Mouse (Mus musculus) adrenal gland, postnatal 36 days (tissue): ENCODE data around the gene Chrna10. TPM values are rescaled to one million over a fixed set of nuclear protein-coding genes. Genes with fewer than 3 reads are reported as not detected.
A peak's percentile ranks its signal among the peaks of the same experiment; 100 is the strongest.

Source experiments
- DNase-seq, 2 experiments: peaks; one replicate each; pipeline ENCODE4 v3.0.0; 2021; ENCODE audit warnings: mixed read lengths in 1 of 2
- long read RNA-seq, 2 experiments: library from polyadenylated mRNA; stranded (forward); transcript quantifications; one replicate each; pipeline ENCODE4 v2.0.0; 2021; ENCODE audit warnings: borderline sequencing depth in 2 of 2
- total RNA-seq, 2 experiments: library from RNA; stranded (reverse); gene quantifications; 2 replicates each; pipeline ENCODE4 v1.2.3; 2021

Chrna10 gene
- total RNA-seq: not detected
- long read RNA-seq, experiment 1: 0 reads
- long read RNA-seq, experiment 2: 0 reads

- DNase-seq: no peak
These were observed at the start of gene Chrna10 for GRCm38 (mm10) chr7:102116579-102117331. TSS of gene Chrna10 (minus strand) at chr7:102116828.

GRCm38 (mm10) chr7:102153691-102154090 lies 37.1 kb upstream of the Chrna10 start:
- peak in 1 of 2 experiments; percentile 26 for DNase-seq

DNA sequence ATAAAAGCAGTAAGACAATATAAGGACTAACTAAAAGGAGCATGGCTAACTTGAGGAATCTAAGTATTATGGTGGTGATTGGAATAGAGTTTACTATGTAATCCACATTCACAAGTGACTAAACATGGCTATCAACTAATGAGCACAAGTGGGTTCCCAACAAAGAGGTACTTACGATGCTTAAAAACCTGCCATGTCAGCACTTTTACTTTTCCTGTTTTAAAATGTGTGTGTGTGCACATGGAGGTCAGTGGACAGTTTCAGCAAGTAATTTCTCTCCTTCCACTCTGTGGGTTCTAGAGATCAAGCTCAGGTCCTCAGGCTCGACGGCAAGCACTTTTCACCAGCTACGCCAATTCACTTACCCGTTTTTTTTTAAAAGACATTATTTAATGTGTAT lies 21.3 kb upstream of the Chrna10 start:
- DNase-seq: no peak

- peak; percentile 38 to 43 for DNase-seq
These were observed 20.8 kb upstream of the Chrna10 start for GRCm38 (mm10) chr7:102137464-102137863.

- no peak for DNase-seq
These were observed 15.8 kb upstream of the Chrna10 start for GRCm38 (mm10) chr7:102132395-102132794.

DNA sequence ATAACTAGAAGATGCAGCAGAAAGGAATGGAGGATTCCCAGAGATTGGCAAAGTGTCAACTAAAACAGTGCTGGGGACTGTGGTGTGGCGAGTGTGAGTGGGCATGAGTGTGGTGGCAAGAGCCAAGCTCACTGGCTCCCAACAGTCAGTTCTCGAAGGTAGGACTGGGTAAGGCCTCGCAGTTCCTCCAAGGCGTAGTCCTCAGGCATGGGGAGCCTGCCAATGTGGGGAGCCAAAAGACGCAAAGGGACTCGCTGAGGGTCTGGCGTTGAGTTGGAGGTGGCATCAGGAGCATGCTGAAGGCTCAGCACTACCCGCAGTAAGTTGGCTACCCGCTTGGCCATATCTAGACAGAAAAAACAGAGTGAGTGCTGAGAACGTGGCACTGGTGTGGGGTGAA lies 3.7 kb upstream of the Chrna10 start:
- DNase-seq: no peak

DNA sequence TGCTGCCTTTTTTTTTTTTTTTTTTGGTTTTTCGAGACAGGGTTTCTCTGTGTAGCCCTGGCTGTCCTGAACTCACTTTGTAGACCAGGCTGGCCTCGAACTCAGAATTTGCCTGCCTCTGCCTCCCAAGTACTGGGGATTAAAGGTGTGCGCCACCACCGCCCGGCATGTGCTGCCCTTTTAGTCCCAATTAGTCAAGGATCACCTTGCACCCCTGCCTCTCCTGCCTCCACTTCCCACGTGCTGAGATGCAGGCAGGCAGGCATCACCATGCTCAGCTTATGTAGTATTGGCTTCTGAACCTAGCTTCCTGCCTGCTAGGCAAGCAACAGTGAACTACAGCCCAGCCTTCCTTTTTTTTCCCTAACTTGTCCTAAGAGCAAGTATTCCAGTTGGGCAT lies 754 bp upstream of the Chrna10 start:
- no peak for DNase-seq

DNA sequence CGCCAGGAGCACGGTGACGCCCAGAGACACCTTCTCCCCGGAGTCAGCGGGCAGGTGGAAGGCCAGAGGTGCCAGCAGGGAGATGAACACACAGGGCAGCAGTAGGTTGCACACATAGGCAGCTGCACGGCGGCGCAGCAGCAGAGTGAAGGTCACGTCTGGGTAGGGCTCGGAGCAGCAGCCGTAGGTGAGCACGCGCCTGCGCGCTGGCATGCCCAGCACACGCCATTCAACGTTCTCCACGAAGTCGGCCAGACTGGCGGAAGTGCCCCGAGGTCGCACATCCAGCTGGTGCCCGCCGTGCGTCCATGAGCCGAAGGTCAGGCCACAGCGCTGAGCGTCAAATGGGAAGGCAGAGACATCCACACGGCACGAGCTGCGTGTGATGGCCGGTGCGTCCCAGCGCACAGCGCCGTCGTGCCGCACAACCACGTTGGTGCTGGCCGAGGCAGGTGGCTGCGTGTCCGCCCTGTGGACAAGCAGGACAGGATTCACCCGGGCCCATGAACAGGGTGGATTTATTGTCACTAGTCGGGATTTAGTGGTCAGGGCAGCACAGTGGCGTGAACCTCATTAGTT lies 3.4 kb downstream of the Chrna10 start:
- DNase-seq: no peak

DNA sequence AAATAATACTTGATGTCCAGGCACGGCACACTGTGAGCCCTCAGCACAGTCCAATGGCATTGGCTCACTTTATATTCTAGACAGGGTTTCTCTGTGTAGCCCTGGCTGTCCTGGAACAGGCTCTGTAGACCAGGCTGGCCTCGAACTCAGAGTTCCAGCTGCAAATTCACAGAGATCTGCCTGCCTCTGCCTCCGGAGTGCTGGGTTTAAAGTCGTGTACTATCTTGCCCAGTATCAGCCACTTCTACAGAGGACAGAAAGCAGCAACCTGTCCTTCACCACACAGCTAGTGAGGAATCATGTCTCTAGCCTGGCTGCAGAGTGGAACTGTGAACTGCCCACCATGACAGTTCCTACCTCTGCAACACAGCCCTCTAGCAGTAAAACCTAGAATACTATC lies 6.9 kb downstream of the Chrna10 start:
- no peak for DNase-seq

- DNase-seq: no peak
These were observed 7.5 kb downstream of the Chrna10 start, which contains the start of gene Art5 for GRCm38 (mm10) chr7:102109171-102109570. TSS of gene Art5 (minus strand) at chr7:102109489.

GRCm38 (mm10) chr7:102108206-102108605 lies 8.4 kb downstream of the Chrna10 start:
- no peak for DNase-seq

GRCm38 (mm10) chr7:102106700-102107141 lies 9.9 kb downstream of the Chrna10 start:
- no peak for DNase-seq

DNA sequence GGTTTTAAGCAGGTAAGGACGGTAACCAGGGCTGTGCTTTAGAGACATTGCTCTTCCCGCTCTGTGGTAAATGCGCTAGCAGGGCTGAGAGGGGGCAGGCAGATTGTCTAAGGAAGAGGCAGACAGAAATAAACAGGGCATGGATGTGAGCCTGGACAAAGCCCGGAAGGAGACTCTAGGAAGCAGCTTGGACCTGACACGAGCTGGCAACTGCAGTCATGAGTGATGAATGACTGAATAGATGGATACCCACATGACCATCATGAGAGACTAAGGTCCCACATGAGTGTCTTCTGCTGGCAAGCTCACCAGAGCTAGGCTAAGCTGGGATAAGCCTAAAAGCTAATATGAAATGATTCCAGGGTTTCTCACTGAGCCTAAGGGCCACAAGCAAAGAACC lies 12.5 kb downstream of the Chrna10 start:
- no peak for DNase-seq

DNA sequence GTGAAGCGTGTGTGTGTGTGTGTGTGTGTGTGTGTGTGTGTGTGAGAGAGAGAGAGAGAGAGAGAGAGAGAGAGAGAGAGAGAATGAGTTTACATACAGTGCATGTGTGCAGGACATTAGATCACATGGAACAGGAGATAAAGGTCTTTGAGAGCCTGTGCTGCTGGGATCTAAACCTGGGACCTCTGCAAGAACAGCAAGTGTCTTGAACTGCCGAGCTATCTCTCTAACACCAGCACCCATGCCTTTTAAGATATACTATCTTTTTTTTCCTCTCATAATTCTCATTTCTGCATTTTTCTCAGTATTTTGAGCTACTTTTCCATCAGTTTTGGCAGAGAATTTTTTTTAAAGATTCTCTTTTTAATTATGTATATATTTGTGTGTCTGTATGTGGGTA lies 13.1 kb downstream of the Chrna10 start:
- no peak for DNase-seq

DNA sequence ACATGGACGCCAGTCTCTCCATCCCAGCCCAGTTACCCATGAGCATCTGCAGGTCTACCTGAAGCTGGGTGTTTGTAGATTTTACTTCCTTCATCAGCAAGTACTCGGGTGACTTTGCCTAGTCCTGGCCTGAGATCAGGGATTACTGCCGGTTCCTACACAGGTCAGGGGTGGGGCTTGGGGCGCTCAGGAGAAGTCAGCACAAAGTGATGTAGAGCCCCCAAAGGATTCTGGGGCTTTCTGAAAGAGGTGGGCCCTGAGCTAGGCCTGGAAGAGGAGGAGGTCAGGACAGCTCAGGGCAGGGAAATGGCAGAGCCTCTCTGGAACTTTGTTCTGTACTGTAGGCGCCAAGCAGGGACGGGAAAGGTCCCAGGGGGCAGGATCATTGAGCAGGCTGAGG lies 13.9 kb downstream of the Chrna10 start:
- DNase-seq: peak in 1 of 2 experiments; percentile 36

DNA sequence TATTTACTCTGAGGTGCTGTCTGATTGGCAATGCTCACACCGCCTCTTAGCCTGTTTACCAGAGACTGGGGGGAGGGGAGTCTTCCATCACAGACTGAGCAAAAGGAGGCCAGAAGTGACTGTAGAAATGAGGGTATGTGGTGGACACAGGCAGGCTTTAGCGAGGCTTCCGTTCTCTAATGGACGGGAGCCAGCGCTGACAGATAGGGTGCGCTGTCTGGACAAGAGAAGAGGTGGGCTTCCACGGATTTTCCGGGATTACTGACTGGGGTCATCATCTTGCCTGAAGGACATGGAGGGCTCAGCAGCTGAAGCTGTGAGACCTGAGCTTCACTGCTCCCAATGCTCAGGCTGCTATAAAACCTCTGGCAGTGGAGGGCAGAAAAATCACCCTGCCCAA lies 14.4 kb downstream of the Chrna10 start:
- no peak for DNase-seq

DNA sequence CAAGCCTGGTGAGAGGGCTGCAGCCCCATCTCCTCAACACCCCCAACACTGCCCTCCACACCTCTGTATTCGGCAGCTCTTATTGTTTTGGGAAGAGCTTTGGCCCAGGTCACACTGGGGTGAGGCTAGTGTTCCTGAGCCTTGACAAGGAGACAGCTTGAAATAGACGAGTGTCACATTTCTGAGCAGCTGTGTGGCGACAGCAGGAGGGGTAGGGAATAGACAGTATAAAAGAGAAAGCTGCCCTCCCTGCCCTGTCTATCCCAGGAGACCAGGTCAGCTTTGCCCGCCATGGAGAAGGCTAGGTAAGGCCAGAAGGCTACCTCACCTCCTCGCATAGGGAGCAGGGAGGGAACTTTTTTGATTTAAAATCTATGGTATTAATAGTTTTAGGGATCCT lies 15.1 kb downstream of the Chrna10 start, which contains the start of gene Art1:
Gene Art1 (plus strand): TSS at position 257 of the 400 bp plus-strand sequence.
- DNase-seq: no peak

GRCm38 (mm10) chr7:102100868-102101267 lies 15.8 kb downstream of the Chrna10 start:
- DNase-seq: no peak

DNA sequence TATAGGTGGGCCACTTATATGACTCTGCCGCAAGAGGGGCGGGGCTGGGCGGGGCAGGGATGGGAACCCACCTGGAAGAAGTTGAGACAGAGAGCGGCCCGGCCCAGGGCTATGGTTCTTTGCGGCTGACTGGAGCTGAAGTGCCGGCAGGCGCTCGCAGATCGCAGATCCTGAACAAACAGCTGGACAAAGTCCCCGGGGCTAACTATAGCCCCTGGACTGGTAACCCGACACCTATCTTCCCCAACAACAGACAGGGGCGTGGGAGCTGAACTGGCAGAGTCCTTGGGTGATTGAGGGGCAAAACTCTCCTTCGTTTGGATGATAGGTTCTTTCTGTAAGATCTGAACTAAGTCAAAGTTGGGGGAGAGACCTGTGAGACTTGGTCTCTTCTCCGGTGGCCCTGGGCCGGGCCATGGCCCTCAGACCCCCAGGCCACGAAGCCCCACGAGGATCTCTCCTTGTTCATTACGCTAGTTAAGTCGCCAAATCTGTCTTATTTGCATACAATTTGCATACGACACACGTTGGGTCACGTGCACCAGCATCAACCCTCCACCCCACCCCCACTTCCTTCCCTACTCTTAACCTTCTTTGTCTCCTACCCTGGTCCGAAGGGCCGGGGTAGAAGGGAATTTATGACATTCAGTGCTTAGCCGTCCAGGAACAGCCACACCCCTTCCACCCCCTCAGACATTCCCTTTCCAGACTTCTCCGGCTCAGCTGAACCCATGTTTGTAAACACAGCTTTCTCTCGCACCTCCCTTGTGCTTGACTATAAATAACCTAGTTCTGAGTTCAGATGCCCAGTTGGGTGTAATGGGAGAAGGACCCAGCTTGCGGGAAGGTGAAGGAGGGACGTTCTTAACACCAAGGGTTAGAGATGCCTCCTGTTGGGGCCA lies 16.6 kb downstream of the Chrna10 start:
- no peak for DNase-seq

GRCm38 (mm10) chr7:102087336-102087735 lies 29.3 kb downstream of the Chrna10 start:
- no peak for DNase-seq

DNA sequence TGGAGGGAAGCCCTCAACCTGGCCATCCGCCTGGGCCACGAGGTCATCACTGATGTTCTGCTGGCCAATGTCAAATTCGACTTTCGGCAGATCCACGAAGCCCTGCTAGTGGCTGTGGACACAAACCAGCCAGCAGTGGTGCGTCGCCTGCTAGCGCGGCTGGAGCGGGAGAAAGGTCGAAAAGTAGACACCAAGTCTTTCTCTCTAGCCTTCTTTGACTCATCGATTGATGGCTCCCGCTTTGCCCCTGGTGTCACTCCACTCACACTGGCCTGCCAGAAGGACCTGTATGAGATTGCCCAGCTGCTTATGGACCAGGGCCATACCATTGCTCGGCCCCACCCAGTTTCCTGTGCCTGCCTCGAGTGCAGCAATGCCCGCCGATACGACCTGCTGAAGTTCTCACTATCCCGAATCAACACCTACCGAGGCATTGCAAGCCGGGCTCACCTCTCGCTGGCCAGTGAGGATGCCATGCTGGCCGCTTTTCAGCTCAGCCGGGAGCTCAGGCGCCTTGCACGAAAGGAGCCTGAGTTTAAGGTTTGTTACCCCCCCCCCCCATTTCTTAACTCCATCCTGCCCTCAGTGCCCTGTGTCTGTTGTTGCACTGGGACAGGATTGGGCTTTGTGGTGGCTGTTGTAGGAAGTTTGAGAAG lies 32.5 kb downstream of the Chrna10 start:
- no peak for DNase-seq

- DNase-seq: no peak
These were observed 33.8 kb downstream of the Chrna10 start, which contains the start of gene Trpc2 for GRCm38 (mm10) chr7:102082816-102083215. TSS of gene Trpc2 (plus strand) at chr7:102083116.
